Mouse (Mus musculus): ENCODE data around the gene Slc41a2. TPM values are rescaled to one million over a fixed set of nuclear protein-coding genes. Genes with fewer than 3 reads are reported as not detected.

Gene Slc41a2
- polyA plus RNA-seq, 1 experiment from 2014 or later = 9.9 TPM

GRCm38 (mm10) chr10:83328791-83329190 is 8.9 kb downstream of the Slc41a2 start:
- no peak overlapping the region for H3K4me3 ChIP-seq (replicated peaks; ENCODE audit: low read depth, low read length)
- ATAC-seq (ENCODE audit: low FRiP score, low TSS enrichment) = no peak
- WGBS = 72% methylated on average over 5 of the region's 5 CpGs

GRCm38 (mm10) chr10:83326648-83327285 is 10.9 kb downstream of the Slc41a2 start:
- H3K9ac ChIP-seq (replicated peaks; ENCODE audit: low read length) = no peak overlapping the region
- H3K4me3 ChIP-seq (replicated peaks; ENCODE audit: low read depth, low read length) = no peak overlapping the region
- ATAC-seq (ENCODE audit: low FRiP score, low TSS enrichment) (no peak), DNase-seq (no peak)
- no peak overlapping the region for H3K4me2 ChIP-seq (ENCODE audit: low read length)
- no peaks in the 10 kb centered on the region for H3K9me3 ChIP-seq (ENCODE audit: control insufficient read depth, low read length)
- 92% methylated on average over 14 of the region's 14 CpGs for WGBS
- no peaks in the 10 kb centered on the region for H3K36me3 ChIP-seq (ENCODE audit: control insufficient read depth, insufficient read depth, low read length)
- H3K27ac ChIP-seq (replicated peaks; ENCODE audit: low read depth, low read length) = no peak overlapping the region
- H3K27me3 ChIP-seq (ENCODE audit: control insufficient read depth, insufficient read depth, low read length) = no peaks in the 10 kb centered on the region
- 0 out of 2 replicates have a peak, but pooled peaks cover 3% of the 10 kb centered on the region for H3K4me1 ChIP-seq (ENCODE audit: control insufficient read depth, insufficient read depth, low read length)

More at GRCm38 (mm10) chr10:83328791-83329190, 8.9 kb downstream of the Slc41a2 start:
- no peak overlapping the region for H3K27ac ChIP-seq (replicated peaks; ENCODE audit: low read depth, low read length)
- no peaks in the 10 kb centered on the region for H3K9me3 ChIP-seq (ENCODE audit: control insufficient read depth, low read length)
- no peaks in the 10 kb centered on the region for H3K4me1 ChIP-seq (ENCODE audit: control insufficient read depth, insufficient read depth, low read length)
- DNase-seq = no peak
- H3K36me3 ChIP-seq (ENCODE audit: control insufficient read depth, insufficient read depth, low read length) = no peaks in the 10 kb centered on the region
- H3K4me2 ChIP-seq (ENCODE audit: low read length) = no peak overlapping the region
- H3K27me3 ChIP-seq (ENCODE audit: control insufficient read depth, insufficient read depth, low read length) = no peaks in the 10 kb centered on the region
- no peak overlapping the region for H3K9ac ChIP-seq (replicated peaks; ENCODE audit: low read length)

- Histone ChIP-seq H3K9ac (replicated peaks; ENCODE audit: low read length) (no peak overlapping the region), H3K9me3 (ENCODE audit: control insufficient read depth, low read length) (no peaks in the 10 kb centered on the region), H3K36me3 (ENCODE audit: control insufficient read depth, insufficient read depth, low read length) (no peaks in the 10 kb centered on the region), H3K4me2 (ENCODE audit: low read length) (no peak overlapping the region), H3K4me3 (replicated peaks; ENCODE audit: low read depth, low read length) (no peak overlapping the region), H3K27me3 (ENCODE audit: control insufficient read depth, insufficient read depth, low read length) (no peaks in the 10 kb centered on the region), H3K27ac (replicated peaks; ENCODE audit: low read depth, low read length) (no peak overlapping the region), H3K4me1 (ENCODE audit: control insufficient read depth, insufficient read depth, low read length) (0 out of 2 replicates have a peak, but pooled peaks cover 5% of the 10 kb centered on the region)
- DNase-seq (no peak), ATAC-seq (ENCODE audit: low FRiP score, low TSS enrichment) (no peak)
- 91% methylated on average over 1 of the region's 1 CpGs for WGBS
These were observed 11.8 kb downstream of the Slc41a2 start for GRCm38 (mm10) chr10:83325903-83326302.

- no peak for ATAC-seq (ENCODE audit: low FRiP score, low TSS enrichment)
- Histone ChIP-seq H3K27ac (replicated peaks; ENCODE audit: low read depth, low read length) (no peak overlapping the region), H3K9me3 (ENCODE audit: control insufficient read depth, low read length) (no peaks in the 10 kb centered on the region), H3K4me2 (ENCODE audit: low read length) (no peak overlapping the region), H3K27me3 (ENCODE audit: control insufficient read depth, insufficient read depth, low read length) (no peaks in the 10 kb centered on the region), H3K4me3 (replicated peaks; ENCODE audit: low read depth, low read length) (no peak overlapping the region), H3K36me3 (ENCODE audit: control insufficient read depth, insufficient read depth, low read length) (no peaks in the 10 kb centered on the region), H3K9ac (replicated peaks; ENCODE audit: low read length) (no peak overlapping the region), H3K4me1 (ENCODE audit: control insufficient read depth, insufficient read depth, low read length) (0 out of 2 replicates have a peak, but pooled peaks cover 5% of the 10 kb centered on the region)
- no peak for DNase-seq
- 93% methylated on average over 3 of the region's 3 CpGs for WGBS
These were observed 12.8 kb downstream of the Slc41a2 start for GRCm38 (mm10) chr10:83324871-83325270.

- 41% methylated on average over 7 of the region's 7 CpGs for WGBS
- no peaks in the 10 kb centered on the region for H3K27me3 ChIP-seq (ENCODE audit: control insufficient read depth, insufficient read depth, low read length)
- no peak for DNase-seq
- 0 out of 2 replicates have a peak, but pooled peaks cover 5% of the 10 kb centered on the region for H3K4me1 ChIP-seq (ENCODE audit: control insufficient read depth, insufficient read depth, low read length)
- no peak for ATAC-seq (ENCODE audit: low FRiP score, low TSS enrichment)
- no peaks in the 10 kb centered on the region for H3K36me3 ChIP-seq (ENCODE audit: control insufficient read depth, insufficient read depth, low read length)
- H3K9me3 ChIP-seq (ENCODE audit: control insufficient read depth, low read length) = no peaks in the 10 kb centered on the region
- no peak overlapping the region for H3K9ac ChIP-seq (replicated peaks; ENCODE audit: low read length)
- no peak overlapping the region for H3K4me3 ChIP-seq (replicated peaks; ENCODE audit: low read depth, low read length)
- H3K4me2 ChIP-seq (ENCODE audit: low read length) = no peak overlapping the region
- no peak overlapping the region for H3K27ac ChIP-seq (replicated peaks; ENCODE audit: low read depth, low read length)
These were observed 15.1 kb downstream of the Slc41a2 start for GRCm38 (mm10) chr10:83322551-83323100.

GRCm38 (mm10) chr10:83321528-83321927 is 16.2 kb downstream of the Slc41a2 start:
- peak; percentile 33 for DNase-seq
- H3K27ac ChIP-seq (replicated peaks; ENCODE audit: low read depth, low read length) = no peak overlapping the region
- H3K4me1 ChIP-seq (ENCODE audit: control insufficient read depth, insufficient read depth, low read length) = 0 out of 2 replicates have a peak, but pooled peaks cover 5% of the 10 kb centered on the region
- H3K9me3 ChIP-seq (ENCODE audit: control insufficient read depth, low read length) = no peaks in the 10 kb centered on the region
- ATAC-seq (ENCODE audit: low FRiP score, low TSS enrichment) = no peak
- 35% methylated on average over 6 of the region's 6 CpGs for WGBS
- H3K27me3 ChIP-seq (ENCODE audit: control insufficient read depth, insufficient read depth, low read length) = no peaks in the 10 kb centered on the region
- no peak overlapping the region for H3K4me2 ChIP-seq (ENCODE audit: low read length)
- no peak overlapping the region for H3K9ac ChIP-seq (replicated peaks; ENCODE audit: low read length)
- H3K4me3 ChIP-seq (replicated peaks; ENCODE audit: low read depth, low read length) = no peak overlapping the region
- no peaks in the 10 kb centered on the region for H3K36me3 ChIP-seq (ENCODE audit: control insufficient read depth, insufficient read depth, low read length)

GRCm38 (mm10) chr10:83320870-83321269 is 16.8 kb downstream of the Slc41a2 start:
- DNase-seq (no peak), ATAC-seq (ENCODE audit: low FRiP score, low TSS enrichment) (no peak)
- H3K9me3 ChIP-seq (ENCODE audit: control insufficient read depth, low read length) = no peaks in the 10 kb centered on the region
- H3K27ac ChIP-seq (replicated peaks; ENCODE audit: low read depth, low read length) = no peak overlapping the region
- no peak overlapping the region for H3K4me2 ChIP-seq (ENCODE audit: low read length)
- H3K36me3 ChIP-seq (ENCODE audit: control insufficient read depth, insufficient read depth, low read length) = no peaks in the 10 kb centered on the region
- H3K9ac ChIP-seq (replicated peaks; ENCODE audit: low read length) = no peak overlapping the region
- WGBS = 93% methylated on average over 7 of the region's 7 CpGs
- no peak overlapping the region for H3K4me3 ChIP-seq (replicated peaks; ENCODE audit: low read depth, low read length)
- H3K27me3 ChIP-seq (ENCODE audit: control insufficient read depth, insufficient read depth, low read length) = no peaks in the 10 kb centered on the region
- H3K4me1 ChIP-seq (ENCODE audit: control insufficient read depth, insufficient read depth, low read length) = 0 out of 2 replicates have a peak, but pooled peaks cover 5% of the 10 kb centered on the region

- Histone ChIP-seq H3K4me3 (replicated peaks; ENCODE audit: low read depth, low read length) (no peak overlapping the region), H3K9ac (replicated peaks; ENCODE audit: low read length) (no peak overlapping the region), H3K9me3 (ENCODE audit: control insufficient read depth, low read length) (no peaks in the 10 kb centered on the region), H3K27me3 (ENCODE audit: control insufficient read depth, insufficient read depth, low read length) (no peaks in the 10 kb centered on the region), H3K4me2 (ENCODE audit: low read length) (no peak overlapping the region), H3K36me3 (ENCODE audit: control insufficient read depth, insufficient read depth, low read length) (no peaks in the 10 kb centered on the region), H3K27ac (replicated peaks; ENCODE audit: low read depth, low read length) (no peak overlapping the region), H3K4me1 (ENCODE audit: control insufficient read depth, insufficient read depth, low read length) (0 out of 2 replicates have a peak, but pooled peaks cover 5% of the 10 kb centered on the region)
- ATAC-seq (ENCODE audit: low FRiP score, low TSS enrichment) (no peak), DNase-seq (no peak)
- 91% methylated on average over 6 of the region's 6 CpGs for WGBS
These were observed 17.3 kb downstream of the Slc41a2 start for GRCm38 (mm10) chr10:83320396-83320795.

GRCm38 (mm10) chr10:83313033-83313432 is 24.6 kb downstream of the Slc41a2 start:
- H3K9ac ChIP-seq (replicated peaks; ENCODE audit: low read length) = no peak overlapping the region
- no peaks in the 10 kb centered on the region for H3K4me1 ChIP-seq (ENCODE audit: control insufficient read depth, insufficient read depth, low read length)
- H3K4me3 ChIP-seq (replicated peaks; ENCODE audit: low read depth, low read length) = no peak overlapping the region
- H3K27me3 ChIP-seq (ENCODE audit: control insufficient read depth, insufficient read depth, low read length) = no peaks in the 10 kb centered on the region
- no peaks in the 10 kb centered on the region for H3K9me3 ChIP-seq (ENCODE audit: control insufficient read depth, low read length)
- no peak overlapping the region for H3K4me2 ChIP-seq (ENCODE audit: low read length)
- no peak overlapping the region for H3K27ac ChIP-seq (replicated peaks; ENCODE audit: low read depth, low read length)
- ATAC-seq (ENCODE audit: low FRiP score, low TSS enrichment) (no peak), DNase-seq (no peak)
- 92% methylated on average over 5 of the region's 5 CpGs for WGBS
- no peaks in the 10 kb centered on the region for H3K36me3 ChIP-seq (ENCODE audit: control insufficient read depth, insufficient read depth, low read length)
